Mouse (Mus musculus): Measurements from ENCODE around the gene Gm21312. TPM values are rescaled to one million over a fixed set of nuclear protein-coding genes. Genes with fewer than 3 reads are reported as not detected.

Gene Gm21312
- polyA plus RNA-seq, 1 experiment = not detected

DNA sequence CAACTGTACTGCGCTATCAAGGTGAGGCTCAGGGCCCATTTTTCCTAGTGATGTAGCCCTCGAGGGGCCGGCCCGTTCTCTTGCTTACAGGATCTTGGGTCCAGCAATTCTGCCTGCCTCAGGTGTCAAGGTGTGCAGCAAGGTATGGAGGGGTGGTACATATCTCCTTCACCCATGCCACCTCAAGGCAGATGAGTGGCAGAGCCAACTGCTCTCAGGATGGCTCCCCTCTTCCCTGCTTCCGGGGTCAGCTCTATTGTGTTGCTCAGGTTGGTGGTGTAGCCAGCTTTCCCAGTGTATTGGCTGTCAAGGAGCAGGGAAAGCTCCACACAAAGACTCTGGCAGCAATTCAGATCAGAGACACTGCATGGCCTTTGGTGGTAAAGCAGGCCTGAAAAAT lies 37.7 kb downstream of the Gm21312 start:
- TF ChIP-seq CTCF (IDR thresholded peaks at IDR 0.05; ENCODE audit: borderline replicate concordance, insufficient read depth, low read depth, low read length) (no peak), POLR2A (IDR thresholded peaks at IDR 0.05; ENCODE audit: borderline replicate concordance, insufficient read depth, low read length) (no peak)
- Histone ChIP-seq H3K27me3 (ENCODE audit: control insufficient read depth, insufficient read depth, low read length) (no peaks in the 10 kb centered on the region), H3K4me1 (ENCODE audit: control insufficient read depth, insufficient read depth, low read length) (no peaks in the 10 kb centered on the region), H3K27ac (ENCODE audit: insufficient read depth, low read length) (no peak overlapping the region), H3K4me3 (replicated peaks; ENCODE audit: insufficient read depth, low read depth, low read length) (no peak overlapping the region)
- no peak for DNase-seq
- 90% methylated on average over 5 of the region's 5 CpGs for WGBS

DNA sequence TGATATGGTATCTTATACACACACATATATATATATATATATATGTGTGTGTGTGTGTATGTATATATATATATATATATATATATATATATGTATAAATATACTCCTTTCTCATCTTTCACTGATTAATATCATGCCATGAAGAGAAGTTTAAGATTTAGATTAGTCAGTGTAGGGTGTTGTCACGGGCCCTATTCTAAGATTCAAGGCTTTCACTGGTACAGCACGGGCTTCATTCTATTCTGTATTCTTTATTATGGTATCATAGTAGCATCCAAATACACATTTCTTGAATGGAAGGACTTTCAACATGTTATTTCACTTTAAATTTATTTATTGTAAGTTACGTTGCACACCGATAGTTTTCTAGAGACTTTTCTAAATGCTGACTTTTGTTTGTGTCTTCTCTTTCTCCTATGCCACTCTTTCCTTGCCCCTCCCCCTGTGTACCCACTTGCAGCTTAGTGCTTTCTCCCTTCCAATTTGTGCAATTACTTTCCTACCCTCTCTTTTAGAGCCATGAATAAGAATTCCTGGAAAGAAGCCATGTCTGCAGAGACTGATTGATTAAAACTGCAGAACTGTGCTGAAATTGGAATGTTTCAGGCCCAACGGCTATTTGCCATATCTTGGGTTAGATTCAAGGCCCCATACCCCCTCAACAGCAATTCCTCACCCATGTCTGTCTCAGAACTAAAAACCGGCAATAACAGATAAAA lies 43.6 kb downstream of the Gm21312 start:
- no peak for TF ChIP-seq CTCF (IDR thresholded peaks at IDR 0.05; ENCODE audit: borderline replicate concordance, insufficient read depth, low read depth, low read length)
- TF ChIP-seq POLR2A (IDR thresholded peaks at IDR 0.05; ENCODE audit: borderline replicate concordance, insufficient read depth, low read length) = no peak
- WGBS = 70% methylated on average over 6 of the region's 6 CpGs

More for the DNA sequence above, 43.6 kb downstream of the Gm21312 start:
- Histone ChIP-seq H3K4me3 (replicated peaks; ENCODE audit: insufficient read depth, low read depth, low read length) (no peak overlapping the region), H3K27ac (ENCODE audit: insufficient read depth, low read length) (no peak overlapping the region), H3K27me3 (ENCODE audit: control insufficient read depth, insufficient read depth, low read length) (no peaks in the 10 kb centered on the region), H3K4me1 (ENCODE audit: control insufficient read depth, insufficient read depth, low read length) (no peaks in the 10 kb centered on the region)
- no peak for DNase-seq

Other genes starting within 250 kb of the Gm21312 start
- not detected in 2 replicates for gene Gm21293, start 34.0 kb upstream of the Gm21312 start, polyA plus RNA-seq (2012; rRNA removed)
- gene Gm6763, start 25.5 kb upstream of the Gm21312 start, polyA plus RNA-seq (2012; rRNA removed) = not detected in 2 replicates
- gene Gm8764, start 17.0 kb upstream of the Gm21312 start, polyA plus RNA-seq (2012; rRNA removed) = not detected in 2 replicates
- gene Gm21304, start 8.5 kb upstream of the Gm21312 start, polyA plus RNA-seq (2012; rRNA removed) = not detected in 2 replicates
- gene Gm20765, start 8.5 kb downstream of the Gm21312 start, polyA plus RNA-seq (2012; rRNA removed) = not detected in 2 replicates
- not detected in 2 replicates for gene Gm4340, start 17.0 kb downstream of the Gm21312 start, polyA plus RNA-seq (2012; rRNA removed)

Data from cerebellum, adult 2 months (tissue).